Mouse (Mus musculus) spleen, adult 2 months (tissue): Measurements from ENCODE around the gene Fbxo48. TPM values are rescaled to one million over a fixed set of nuclear protein-coding genes. Genes with fewer than 3 reads are reported as not detected.

ENCODE experiments used
- DNase-seq, 2 experiments: peaks; one replicate each; pipeline versions ENCODE4 v3.0.0 to v3.0.0-alpha.2; 2012 to 2021; ENCODE audit warnings: low spot score in 2 of 2, low read depth in 1 of 2
- H3K27ac ChIP-seq: fragments of 200-500 bp; 2 replicates; pipeline ENCODE4 v1.5.1; 2012; ENCODE audit warnings: low read length, inconsistent platforms; ENCODE audit not compliant: insufficient read depth
- H3K27me3 ChIP-seq: fragments of 200-500 bp; 2 replicates; pipeline ENCODE4 v1.6.1; 2012; ENCODE audit warnings: mild to moderate bottlenecking, moderate library complexity, low read length, inconsistent platforms; ENCODE audit not compliant: control insufficient read depth, insufficient read depth
- H3K36me3 ChIP-seq: fragments of 200-500 bp; 2 replicates; pipeline ENCODE4 v1.6.1; 2012; ENCODE audit warnings: mild to moderate bottlenecking, low read length, inconsistent platforms; ENCODE audit not compliant: control insufficient read depth, insufficient read depth
- H3K4me1 ChIP-seq: fragments of 200-500 bp; 2 replicates; pipeline ENCODE4 v1.6.1; 2011; ENCODE audit warnings: inconsistent platforms; ENCODE audit not compliant: control insufficient read depth, insufficient read depth, insufficient read length
- H3K4me3 ChIP-seq: fragments of 200-500 bp; 2 replicates; pipeline ENCODE4 v1.5.1; 2011; ENCODE audit warnings: mild to moderate bottlenecking, inconsistent platforms; ENCODE audit not compliant: insufficient read depth, insufficient read length; ENCODE audit errors: extremely low read depth
- CTCF ChIP-seq: fragments of 200-500 bp; IDR thresholded peaks from 2 replicates; pipeline ENCODE4 v1.5.1; 2011; ENCODE audit warnings: mild to moderate bottlenecking, inconsistent platforms; ENCODE audit not compliant: insufficient read depth, insufficient read length, insufficient replicate concordance; ENCODE audit errors: extremely low read depth
- POLR2A ChIP-seq: fragments of 200-500 bp; IDR thresholded peaks from 2 replicates; pipeline ENCODE4 v1.6.1; 2011; ENCODE audit warnings: low read depth, low read length, inconsistent platforms
- WGBS: fragments of 180-500 bp; shearing (Covaris S2); methylation state at CpG from one replicate; pipeline ENCODE4 v1.1.7; 2018; 5-methylcytosine and 5-hydroxymethylcytosine counted together
- polyA plus RNA-seq: library from polyadenylated mRNA; depleted of rRNA; stranded (reverse); fragments of >200 nt; gene quantifications from 2 replicates; pipeline ENCODE4 v1.2.3, GENCODE M21; 2012

Gene Fbxo48
- polyA plus RNA-seq, 1 experiment: 0.94 TPM

GRCm38 (mm10) chr11:16969650-16970049 is 18.5 kb downstream of the Fbxo48 start:
- peaks cover 5% of the 10 kb centered on the region for H3K4me1 ChIP-seq
- H3K27me3 ChIP-seq: no peaks in the 10 kb centered on the region
- WGBS: 15% methylated on average over 2 of the region's 2 CpGs
- H3K27ac ChIP-seq: peak overlapping the region; percentile 38; the same call in 1 of the 2 replicates
- peaks cover 5% of the 10 kb centered on the region; the same call in 1 of the 2 replicates for H3K36me3 ChIP-seq
- no peak for TF ChIP-seq POLR2A
- TF ChIP-seq CTCF: no peak
- H3K4me3 ChIP-seq: no peak overlapping the region
- no peak for DNase-seq

- DNase-seq: no peak
- no peak overlapping the region for H3K27ac ChIP-seq
- TF ChIP-seq CTCF: no peak
- H3K4me1 ChIP-seq: peaks cover 5% of the 10 kb centered on the region
- no peaks in the 10 kb centered on the region for H3K27me3 ChIP-seq
- 79% methylated on average over 3 of the region's 3 CpGs for WGBS
- no peak overlapping the region for H3K4me3 ChIP-seq
- H3K36me3 ChIP-seq: peaks cover 5% of the 10 kb centered on the region; the same call in 1 of the 2 replicates
Measured at GRCm38 (mm10) chr11:16972027-16972426, 20.9 kb downstream of the Fbxo48 start.

GRCm38 (mm10) chr11:16973086-16973485 is 21.9 kb downstream of the Fbxo48 start:
- WGBS: 91% methylated on average over 1 of the region's 1 CpGs
- no peaks in the 10 kb centered on the region for H3K27me3 ChIP-seq
- TF ChIP-seq POLR2A: no peak
- no peak for TF ChIP-seq CTCF
- no peak for DNase-seq
- peaks cover 5% of the 10 kb centered on the region; the same call in 1 of the 2 replicates for H3K36me3 ChIP-seq
- H3K4me3 ChIP-seq: no peak overlapping the region
- peaks cover 10% of the 10 kb centered on the region for H3K4me1 ChIP-seq
- H3K27ac ChIP-seq: no peak overlapping the region

- TF ChIP-seq CTCF (no peak), POLR2A (no peak)
- no peak for DNase-seq
- peaks cover 19% of the 10 kb centered on the region for H3K36me3 ChIP-seq
Measured at GRCm38 (mm10) chr11:16976937-16977336, 25.8 kb downstream of the Fbxo48 start.

GRCm38 (mm10) chr11:16977611-16978010 is 26.4 kb downstream of the Fbxo48 start:
- TF ChIP-seq POLR2A (no peak), CTCF (no peak)
- Histone ChIP-seq H3K36me3 (peaks cover 17% of the 10 kb centered on the region), H3K27me3 (no peaks in the 10 kb centered on the region), H3K4me1 (peaks cover 9% of the 10 kb centered on the region), H3K4me3 (no peak overlapping the region), H3K27ac (peak overlapping the region; percentile 94)
- WGBS: 18% methylated on average over 2 of the region's 2 CpGs
- DNase-seq: peak; percentile 31 to 64

More at GRCm38 (mm10) chr11:16976937-16977336, 25.8 kb downstream of the Fbxo48 start:
- peaks cover 9% of the 10 kb centered on the region for H3K4me1 ChIP-seq
- 11% methylated on average over 4 of the region's 4 CpGs for WGBS
- H3K27ac ChIP-seq: peak overlapping the region; percentile 94; the same call in 1 of the 2 replicates
- no peak overlapping the region for H3K4me3 ChIP-seq
- no peaks in the 10 kb centered on the region for H3K27me3 ChIP-seq

DNA sequence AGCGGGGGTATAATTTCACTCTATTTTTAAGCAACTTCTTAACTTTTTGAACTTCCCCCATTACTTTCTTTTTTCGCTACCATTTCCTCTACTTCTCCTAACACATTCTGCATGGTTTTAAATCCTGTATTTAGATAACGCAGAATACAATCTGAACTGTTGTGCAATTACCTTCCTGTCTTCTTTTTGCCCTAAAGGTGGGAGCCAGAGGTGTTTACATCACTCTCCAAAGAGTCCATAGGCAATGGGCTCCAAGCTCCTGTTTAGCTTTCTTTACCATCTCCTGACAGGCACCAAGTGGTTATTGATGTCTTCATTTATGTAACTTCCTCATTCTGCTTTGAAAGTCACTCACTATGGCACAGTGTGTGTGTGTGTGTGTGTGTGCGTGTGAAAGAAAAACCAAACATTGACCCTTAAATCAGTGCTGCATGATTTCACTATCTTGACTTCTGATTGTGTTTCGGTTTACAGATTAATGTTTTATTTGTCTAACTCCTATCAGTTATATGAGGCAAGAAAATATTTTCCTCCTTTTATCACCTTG is 27.1 kb downstream of the Fbxo48 start:
- no peak for TF ChIP-seq CTCF
- no peak for TF ChIP-seq POLR2A
- 28% methylated on average over 5 of the region's 5 CpGs for whole genome bisulfite sequencing
- Histone ChIP-seq H3K4me3 (no peak overlapping the region), H3K36me3 (peaks cover 18% of the 10 kb centered on the region), H3K4me1 (peaks cover 11% of the 10 kb centered on the region), H3K27me3 (no peaks in the 10 kb centered on the region), H3K27ac (peak overlapping the region; percentile 94)
- peak; percentile 58 to 63 for DNase-seq

DNA sequence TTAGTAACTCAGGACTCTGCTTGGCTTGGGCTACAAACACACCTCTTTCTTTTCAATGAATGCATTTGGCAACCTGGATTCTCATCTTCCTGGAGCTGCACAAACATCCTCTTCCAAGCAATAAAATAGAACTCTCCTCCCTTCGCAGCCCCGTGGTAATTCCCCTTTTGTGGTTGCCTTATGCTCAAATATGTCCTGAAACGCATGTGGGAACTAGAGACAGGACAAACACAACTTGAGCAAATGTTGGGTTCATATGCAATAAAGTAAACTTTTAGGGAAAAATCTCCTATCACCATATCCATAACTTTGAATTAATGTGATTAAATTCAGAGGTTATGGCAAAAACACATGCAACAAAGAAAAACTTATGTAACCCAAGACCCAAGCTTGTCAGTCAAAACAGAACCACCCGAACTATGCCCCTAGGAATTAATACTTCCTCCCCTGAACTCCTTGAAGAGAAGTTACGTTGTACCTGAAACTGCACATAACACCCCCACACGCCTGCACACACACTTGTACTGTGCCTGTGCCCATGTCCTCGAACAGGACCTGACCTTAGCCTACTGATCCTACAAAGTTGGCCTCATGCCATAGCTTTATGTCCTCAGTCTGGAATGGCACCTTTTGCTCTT is 35.5 kb downstream of the Fbxo48 start:
- peaks cover 13% of the 10 kb centered on the region; the same call in 1 of the 2 replicates for H3K4me1 ChIP-seq

More for the DNA sequence above, 35.5 kb downstream of the Fbxo48 start:
- Histone ChIP-seq H3K36me3 (peaks cover 36% of the 10 kb centered on the region), H3K27ac (peak overlapping the region; percentile 26; the same call in 1 of the 2 replicates), H3K4me3 (no peak overlapping the region), H3K27me3 (no peaks in the 10 kb centered on the region)
- no peak for DNase-seq
- 43% methylated on average over 7 of the region's 7 CpGs for WGBS
- TF ChIP-seq POLR2A: no peak
- no peak for TF ChIP-seq CTCF
